Mouse (Mus musculus): ENCODE results near the gene Ntn1.

The Ntn1 gene

DNA sequence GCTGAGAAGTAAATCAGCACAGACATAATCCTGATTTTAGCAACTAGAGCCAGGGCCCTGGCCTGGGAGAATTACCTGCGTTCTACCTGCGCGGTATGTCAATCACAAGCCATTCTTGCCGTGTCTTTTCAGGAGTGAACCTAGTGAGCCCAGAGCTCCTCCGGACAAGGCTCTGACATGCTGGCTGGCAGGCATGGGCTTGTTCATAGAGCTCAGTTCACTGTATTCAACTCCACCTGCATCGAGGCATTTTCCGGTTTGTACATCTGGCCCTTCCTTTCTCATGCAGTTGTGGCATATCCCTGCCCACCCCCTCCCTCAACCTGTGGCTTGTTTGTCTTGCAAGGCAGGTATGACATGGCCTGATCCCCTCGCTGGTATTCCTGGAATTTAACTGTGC lies 5.0 kb upstream of the Ntn1 start:
- no peak for DNase-seq

DNA sequence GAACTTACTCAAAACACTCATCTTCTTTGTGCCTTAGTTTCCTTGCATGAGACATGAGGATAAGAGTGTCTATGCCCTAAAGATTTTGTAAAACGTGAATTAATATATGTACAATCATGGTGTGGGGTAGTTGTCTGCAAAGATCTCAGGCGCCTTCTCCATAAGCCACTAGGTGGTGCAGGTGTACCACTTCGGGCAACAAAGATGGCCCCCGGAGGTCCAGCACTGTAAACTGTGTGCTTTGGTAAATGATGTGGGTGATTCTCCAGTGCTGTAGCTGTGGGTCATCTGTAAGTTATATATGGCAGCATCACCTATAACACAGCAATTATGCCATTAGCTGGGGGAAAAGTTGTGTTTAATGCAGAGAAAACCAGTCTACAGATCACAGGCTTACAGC lies 3.6 kb upstream of the Ntn1 start:
- DNase-seq: no peak

DNA sequence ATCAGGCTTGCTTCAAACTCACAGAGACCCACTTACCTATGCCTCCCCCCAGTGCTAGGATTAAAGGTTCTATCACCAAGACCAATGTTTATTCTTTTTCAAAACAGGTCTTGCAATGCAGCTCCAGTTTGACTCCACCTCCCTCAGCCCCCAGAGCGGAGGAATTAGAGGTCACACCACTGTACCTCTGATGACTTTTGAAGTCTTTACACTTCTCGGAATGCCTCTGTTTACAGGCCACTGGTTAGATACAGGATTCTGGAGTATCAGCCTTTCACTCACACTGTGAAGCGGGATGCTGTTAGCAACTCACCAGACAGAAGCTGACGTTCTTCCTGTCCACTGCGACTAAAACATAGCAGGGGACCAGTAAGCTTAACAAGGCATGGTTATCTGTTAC lies 805 bp upstream of the Ntn1 start:
- no peak for DNase-seq

DNA sequence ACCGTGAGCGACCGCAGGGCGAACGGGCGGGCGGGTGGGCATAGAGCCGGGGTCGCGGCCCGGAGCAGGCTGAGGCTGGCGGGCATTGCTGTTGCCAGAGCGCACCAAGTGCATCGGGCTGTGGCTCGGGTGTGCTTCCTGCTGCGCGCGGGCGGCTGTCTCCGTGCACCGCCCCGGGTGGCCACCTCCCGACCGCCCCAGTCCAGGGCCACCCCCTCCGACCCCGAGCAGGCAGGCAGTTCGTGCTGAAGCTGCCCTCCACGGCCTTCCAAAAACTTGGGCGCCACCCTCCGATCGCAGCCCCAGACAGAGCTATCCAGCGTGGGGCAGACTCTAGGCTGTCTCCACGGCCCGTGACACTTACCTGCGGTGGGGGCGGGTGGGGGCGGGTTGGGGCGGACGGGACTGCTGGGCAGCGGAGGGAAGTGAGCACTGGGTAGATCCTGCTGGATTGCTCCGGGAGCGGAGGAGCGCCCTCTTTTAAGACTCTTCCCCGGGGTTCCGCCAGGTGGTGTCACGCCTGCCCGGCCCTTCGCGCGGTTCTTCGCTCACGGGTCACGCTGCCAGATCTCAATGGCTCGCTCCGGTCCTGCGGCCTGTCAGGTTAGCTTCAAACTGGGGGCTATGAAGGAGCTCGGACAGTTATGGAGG lies 477 bp downstream of the Ntn1 start:
- peak; percentile 63 to 78 for DNase-seq

DNA sequence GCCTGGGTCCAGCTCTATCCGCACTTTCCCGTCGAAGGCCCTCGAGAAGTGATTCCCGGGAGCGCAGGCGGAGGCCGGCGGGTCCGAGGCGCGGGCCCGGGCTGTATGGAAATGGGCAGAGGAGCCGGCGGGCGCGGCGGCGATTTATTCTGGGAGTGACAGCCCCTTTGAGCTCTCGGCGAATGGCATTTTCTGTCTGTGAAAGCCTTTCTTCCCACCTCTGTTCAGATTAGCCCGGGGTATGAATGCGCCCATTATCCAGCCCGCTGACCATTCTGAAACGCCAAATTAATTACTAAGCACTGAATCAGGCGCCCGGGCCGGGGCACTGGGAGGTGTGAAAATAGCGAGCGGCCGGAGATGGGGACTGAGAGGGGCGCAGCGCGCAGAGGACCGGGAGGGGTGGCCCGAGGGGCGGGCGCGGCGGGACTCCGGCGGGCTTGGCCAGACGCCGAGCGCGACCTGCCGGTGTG lies 1.0 kb downstream of the Ntn1 start:
- no peak for DNase-seq

DNA sequence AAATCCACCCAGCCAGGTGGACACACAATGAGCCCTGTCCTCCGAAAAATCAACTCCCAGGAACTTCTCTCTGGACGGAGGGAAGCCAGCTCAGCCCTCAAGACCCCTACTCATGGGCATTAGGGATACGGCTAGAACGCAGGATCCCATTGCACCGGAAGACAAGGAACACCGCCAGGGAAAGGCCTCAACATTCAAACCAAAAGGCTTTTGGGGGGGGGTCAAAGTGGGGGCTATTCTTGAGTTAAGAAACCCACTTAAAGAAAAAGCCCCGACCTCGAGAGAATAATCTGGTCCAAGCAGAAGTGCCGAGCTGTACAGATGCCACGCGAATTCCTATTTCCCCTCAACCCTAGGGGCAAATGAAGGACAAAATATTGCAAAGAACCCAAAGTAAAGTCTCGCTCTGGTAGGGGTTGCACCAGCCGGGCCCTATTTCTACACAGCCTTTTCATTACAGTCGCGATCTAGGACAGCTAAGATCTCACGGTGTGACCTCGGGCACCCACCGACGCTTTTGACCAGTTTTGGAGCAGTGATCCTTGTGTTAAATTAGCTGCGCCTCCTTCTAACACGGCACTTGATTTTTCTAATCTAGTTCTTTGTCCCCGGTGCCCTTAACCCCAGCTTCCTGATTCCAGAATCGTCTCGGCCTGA lies 1.6 kb downstream of the Ntn1 start:
- no peak for DNase-seq

DNA sequence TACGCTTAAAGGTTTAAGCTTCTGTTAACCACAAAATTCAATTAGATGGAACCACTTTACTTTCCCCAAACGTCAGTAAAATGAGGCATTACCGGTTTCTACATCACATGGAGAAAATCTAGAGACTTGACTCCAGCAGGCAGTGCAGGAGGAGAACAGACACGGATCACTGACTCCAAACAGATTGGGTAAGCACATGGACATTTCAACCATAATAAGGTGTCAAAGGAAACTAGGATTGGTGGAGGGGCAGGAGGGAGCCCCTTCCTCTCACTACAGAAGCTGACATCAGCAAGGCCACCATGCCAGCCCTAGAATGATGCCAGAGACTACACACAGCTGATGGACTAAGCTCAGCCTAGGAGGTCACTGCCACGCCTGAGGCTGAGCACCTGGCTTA lies 5.1 kb downstream of the Ntn1 start:
- DNase-seq: peak in 1 of 2 experiments; percentile 44

DNA sequence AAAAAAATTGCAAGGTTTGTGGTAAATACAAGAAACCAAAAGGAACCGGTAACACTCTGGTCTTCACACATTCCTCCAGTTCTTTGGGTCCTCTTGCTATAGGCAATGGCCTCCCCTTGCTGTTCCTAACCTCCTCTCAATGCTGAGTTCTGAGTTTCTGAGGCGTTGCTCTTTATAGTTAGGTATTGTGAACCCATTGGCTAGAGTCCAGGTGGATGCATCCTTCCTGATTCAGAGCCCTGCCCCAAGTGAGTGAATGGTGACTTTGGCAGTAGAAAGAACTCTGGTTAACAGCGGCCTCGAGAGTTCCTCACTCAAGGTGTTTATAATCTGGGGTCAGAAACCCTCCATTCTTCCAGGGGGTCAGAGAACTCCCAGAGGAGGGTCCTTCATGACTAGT lies 5.9 kb downstream of the Ntn1 start:
- no peak for DNase-seq

DNA sequence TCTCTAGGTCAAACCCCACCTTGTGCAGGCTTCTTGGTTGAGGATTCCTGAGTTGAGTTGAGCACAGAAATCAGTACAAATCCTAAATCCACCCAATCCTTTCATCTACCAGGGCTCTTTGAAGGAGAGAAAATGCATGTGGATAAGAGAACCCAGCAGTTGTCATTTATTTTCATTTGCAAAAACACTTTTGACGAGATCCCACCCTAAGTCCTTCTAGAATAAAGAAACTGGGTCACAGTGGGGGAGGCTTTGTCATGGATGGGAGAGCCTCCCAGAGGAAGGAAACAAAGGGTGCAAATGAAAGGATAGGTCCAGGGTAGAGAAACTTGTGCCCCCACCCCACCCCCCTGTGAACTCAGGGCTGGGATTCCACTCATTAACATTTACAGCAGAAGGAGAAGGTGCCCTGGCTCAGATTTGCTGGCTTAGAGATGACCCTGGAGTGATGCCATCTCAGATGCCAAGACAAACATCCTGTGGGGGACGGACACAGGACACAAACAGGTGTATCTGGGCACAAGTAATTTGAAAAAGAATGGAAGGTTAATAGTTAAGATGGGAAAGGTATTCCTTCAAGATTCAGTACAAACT lies 6.6 kb downstream of the Ntn1 start:
- peak; percentile 72 to 82 for DNase-seq

DNA sequence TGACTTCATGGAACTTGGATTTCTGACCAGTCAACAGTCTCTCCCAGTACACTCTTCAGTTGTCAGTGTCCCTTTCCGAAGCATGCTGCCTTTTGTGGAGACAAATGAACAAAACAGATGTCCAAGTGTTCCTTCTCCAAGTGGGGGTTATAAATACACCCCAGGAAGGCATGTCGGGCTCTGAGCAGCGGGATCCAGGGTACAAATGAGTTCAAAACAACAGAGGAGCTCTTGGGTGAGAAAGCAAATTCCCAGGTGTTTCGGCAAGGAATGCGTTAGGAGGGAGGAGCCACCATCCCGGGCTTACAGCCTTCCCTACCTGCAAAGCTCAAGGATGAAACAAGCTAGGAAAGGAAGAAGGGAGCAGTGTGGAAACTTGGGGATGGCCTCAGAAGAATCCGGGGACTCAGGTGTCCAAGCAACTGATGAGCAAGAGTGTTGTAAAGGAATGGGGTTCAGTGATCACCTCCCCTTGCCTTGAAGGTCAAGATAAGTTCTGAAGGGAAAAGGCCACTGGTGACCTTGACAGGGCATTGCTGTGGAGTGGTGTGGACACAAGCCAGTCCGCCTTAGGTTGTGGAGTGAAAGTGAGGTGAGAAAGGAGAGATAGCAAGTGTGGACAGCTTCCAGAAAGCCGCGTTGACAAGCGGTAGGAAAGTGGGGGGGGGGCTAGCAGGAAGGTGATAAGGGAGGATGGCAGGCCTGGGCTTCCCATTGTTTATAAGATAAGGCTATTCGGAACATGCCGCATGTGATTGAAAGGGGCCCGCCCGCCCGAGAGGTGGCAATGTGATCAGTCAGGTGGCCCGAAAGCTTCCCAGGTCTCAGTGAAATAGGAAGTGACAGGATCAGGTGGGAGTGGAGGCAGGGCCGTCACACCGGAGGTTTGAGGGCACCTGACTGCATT lies 10.0 kb downstream of the Ntn1 start:
- no peak for DNase-seq

DNA sequence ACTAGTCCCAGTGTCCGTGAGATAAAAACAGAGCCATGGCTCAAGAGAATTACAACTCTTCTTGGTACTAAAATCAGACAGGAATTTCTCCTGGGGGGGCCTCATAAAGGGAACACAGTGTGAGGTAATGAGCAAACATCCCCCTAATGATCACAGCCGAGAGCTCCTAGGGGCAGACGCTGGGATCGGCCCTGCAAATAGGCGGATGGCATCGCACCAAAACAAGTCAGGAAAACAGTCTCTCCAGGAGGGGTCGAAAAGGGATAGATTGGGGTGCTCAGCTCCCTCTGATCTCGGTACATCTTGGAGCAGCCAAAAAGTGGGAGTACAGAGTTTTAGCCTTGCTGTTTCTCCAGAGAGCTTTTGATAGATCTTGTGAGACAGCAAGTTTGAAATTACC lies 11.0 kb downstream of the Ntn1 start:
- DNase-seq: no peak

DNA sequence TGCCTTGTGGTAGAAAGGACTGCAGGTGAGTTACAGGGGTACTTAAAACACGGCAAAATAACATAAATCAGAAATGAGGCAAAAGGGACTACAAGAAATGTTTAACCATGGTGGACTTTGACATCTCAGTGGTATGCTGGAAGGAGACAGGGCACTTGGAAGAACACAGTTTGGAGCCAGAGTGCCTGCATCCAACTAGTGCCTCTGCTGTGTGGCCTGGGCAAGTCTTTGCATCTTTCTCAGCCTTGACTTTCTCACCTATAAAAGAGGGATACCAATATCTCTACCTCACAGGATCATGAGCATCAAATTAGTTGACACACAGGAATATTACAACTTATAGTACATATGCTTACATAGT lies 12.0 kb downstream of the Ntn1 start:
- peak; percentile 65 to 81 for DNase-seq

DNA sequence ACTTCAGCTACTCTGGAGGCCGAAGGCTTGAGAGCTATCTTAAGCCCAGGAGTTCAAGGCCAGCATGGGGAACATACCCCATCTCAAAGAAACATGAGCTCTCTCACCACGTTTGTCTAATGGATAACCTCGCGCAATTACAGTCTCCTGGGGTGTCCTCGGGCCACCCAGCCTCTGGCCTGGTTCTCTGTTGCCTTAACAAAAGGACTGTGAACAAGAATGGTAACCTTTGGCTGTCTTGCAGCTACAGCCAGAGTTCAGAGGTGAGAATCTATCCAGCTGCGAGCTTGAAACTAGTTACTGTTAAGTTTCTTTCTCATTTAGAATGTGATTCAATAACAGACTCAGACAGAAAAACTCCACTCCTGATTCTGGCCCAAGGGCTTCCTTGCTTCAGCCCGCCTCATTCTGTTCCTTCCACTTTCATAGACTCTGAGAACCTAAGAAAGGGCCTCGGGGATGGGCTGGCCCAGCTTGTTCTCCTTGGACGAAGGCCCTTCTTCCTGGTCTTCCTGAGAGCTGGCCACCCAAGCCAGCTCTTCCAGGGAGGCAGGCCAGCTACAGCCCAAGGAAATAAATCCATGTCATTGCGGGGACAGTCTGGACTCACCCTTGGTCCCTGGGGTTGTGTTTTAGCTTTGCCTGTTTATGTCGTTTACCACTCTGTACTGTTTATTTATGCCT lies 12.5 kb downstream of the Ntn1 start:
- peak; percentile 78 to 87 for DNase-seq

DNA sequence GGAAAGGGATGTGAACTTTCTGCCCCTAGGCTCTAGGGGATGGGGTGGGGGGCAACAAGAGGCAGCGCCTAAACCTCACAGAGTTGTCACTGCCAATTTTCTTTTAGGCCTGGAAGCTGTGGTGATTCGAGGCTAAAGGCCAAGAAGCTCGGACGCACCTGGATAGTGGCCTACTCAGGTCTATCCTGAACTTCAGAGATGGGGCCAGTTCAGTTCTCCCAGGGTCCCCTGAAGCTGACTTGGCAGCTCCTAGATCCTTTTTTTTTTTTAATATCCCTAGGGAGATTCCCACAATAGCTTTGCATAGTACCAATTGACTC lies 13.2 kb downstream of the Ntn1 start:
- DNase-seq: no peak

DNA sequence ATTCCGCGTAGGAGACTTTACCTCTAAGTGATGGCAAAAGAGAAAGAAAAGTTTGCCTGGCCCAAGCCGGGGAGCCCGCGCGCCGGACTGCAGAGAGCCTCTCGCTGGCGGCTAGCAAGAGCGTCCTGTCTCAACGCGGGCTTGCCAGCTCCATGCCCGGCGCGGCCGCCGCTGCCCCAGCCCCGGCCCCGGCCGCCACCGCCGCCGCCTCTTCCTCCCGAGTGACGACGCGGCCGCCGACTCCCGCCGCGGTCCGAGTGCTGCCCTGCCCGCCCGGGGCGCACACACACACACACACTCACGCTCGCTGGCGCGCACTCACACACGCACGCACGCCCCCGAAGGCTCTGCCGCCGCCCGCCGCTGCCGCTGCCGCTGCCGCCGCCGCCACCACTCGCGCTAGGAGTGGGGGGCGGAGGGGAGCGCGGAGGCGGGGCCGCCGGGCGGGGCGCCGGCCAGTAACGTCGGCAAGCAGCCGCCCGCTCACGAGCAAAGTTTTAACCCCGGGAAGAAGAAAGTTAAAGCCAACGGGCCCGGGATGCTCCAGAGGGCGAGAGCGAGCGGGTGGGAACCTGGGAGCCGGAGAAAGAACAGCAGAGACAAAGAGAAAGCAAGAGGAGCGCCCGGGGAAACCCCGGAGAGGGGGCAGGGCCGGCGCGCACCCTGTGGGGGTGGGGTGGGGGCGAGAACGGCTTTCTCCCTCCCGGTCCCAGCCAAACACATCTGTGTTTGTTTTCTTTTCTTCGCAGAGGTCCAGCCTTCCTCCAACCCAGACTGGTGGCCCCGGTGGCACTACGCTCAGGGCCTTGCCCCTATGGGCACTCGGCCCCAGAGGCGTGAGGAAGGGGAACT lies 13.8 kb downstream of the Ntn1 start:
- peak; percentile 75 to 83 for DNase-seq

DNA sequence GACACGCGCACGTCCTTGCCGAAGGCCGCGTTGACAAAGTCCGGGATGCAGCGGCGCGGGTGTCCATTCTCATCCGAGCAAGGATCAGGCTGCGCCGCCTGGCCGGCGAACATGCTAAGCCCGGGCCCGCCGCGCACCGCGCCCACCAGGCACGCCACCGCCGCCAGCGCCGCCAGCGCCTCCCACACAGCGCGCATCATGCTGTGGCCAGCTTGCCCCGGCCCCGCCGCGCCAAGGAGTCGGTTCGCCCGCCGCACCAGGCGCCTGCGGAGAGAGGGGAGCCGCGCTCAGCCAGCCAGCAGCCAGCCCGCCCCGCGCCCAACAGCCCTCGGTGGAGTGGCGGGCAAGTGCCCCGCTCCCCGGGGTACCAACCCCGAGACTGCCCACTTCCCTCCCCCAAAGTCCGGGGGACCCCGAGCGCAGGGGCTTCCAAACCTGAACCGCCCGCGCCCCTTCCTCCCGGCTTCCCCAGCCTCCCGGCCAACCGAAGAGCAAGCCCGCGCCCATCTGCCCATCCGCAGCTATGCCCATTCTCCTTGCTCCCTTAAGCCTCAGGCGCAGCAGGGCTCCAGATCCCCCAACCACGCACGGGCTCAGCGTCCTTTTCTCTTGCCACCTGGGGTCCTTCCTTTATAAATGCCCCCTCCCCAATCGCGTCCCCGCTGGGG lies 14.6 kb downstream of the Ntn1 start:
- DNase-seq: no peak

DNA sequence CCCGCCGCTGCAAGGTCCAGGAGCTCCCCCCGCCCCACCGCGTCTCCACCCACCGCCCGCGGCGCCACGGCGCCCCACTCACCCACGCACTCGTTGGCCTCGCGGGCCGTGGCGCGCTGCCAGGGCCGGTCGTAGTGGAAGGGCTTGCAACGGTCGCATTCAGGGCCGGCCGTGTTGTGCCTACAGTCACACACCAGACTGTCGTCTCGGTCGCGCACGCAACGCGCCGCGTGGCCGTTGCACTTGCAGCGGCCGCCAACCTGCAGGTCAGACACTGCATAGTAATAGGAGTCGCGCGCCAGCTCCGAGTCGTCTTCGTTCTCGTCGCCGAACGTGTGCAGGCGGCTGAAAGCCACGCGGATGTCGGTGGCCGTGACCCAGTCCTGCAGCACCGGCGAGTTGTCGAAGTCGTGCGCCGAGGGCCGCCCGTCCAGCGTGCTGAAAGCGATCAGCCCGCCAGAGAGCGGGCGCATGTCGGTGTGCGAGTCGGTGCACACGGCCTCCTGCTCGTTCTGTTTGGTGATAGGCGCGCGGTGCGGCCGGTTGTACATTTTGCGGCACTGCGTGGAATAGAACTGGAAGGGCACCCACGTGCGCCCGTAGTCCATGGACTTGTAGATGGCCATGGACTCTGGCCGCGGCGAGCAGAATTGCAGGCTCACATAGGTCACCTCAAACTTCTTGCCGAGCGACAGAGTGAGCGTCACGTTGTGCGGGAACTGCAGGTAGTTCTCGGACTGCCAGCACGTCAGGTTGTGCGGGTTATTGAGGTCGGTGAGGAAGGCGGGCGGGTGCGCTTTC lies 15.4 kb downstream of the Ntn1 start:
- DNase-seq: no peak

DNA sequence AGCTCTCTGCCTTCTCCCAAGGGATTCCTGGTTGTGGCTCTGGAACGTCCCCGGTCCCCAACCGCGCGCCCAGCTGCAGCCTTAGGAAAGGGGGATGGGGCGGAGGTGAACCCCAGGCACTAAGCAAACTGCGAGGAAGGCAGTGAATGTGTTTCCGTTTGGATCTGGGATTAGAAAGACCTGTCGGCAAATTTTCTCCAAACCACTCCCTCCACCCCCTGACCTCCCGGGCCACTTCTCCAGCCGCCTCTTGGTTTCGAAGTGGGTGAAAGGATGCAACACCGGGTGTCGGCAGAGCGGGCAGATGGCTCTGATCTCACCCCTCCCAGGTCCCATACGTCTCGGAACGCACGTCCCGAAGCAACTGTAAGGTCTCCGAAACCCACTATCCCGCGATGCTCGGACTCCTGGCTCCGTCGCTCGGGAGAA lies 16.0 kb downstream of the Ntn1 start:
- no peak for DNase-seq

DNA sequence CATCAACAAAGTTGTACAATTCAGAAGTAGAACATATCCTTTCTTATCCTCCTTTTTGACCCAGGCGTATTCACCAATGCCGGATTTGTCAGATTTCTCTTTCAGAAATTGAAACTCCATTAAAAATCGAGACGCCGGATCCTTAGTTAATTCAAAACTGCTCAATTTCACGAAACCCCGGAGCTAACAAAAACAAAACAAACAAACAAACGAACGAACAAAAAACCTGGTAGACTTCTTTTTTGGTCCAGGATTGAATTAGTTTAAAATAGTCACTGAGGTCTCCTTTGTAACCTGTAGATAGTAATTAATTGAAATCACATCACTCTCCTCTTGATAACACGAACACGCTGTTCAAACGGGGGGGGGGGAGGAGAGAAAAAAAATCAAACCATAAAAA lies 16.5 kb downstream of the Ntn1 start:
- DNase-seq: no peak

DNA sequence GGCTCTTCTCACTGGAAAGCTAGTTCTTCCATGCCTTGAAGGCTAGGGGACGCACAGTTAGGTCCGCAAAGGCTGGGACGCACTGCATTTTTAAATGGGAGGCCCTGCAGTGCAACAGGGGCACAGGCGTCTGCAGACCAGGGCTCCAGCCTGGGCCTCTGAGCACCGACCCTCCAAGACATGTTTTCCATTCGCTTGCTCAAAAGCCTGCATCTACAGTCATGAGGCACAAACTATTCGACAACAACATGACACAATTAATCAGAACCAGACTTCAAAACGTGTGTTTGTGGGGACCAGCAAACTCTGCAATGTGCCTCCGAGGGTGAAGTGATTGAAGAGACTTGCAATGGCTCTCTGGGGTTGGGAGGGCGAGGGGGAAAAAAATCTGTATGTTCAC lies 17.1 kb downstream of the Ntn1 start:
- no peak for DNase-seq

DNA sequence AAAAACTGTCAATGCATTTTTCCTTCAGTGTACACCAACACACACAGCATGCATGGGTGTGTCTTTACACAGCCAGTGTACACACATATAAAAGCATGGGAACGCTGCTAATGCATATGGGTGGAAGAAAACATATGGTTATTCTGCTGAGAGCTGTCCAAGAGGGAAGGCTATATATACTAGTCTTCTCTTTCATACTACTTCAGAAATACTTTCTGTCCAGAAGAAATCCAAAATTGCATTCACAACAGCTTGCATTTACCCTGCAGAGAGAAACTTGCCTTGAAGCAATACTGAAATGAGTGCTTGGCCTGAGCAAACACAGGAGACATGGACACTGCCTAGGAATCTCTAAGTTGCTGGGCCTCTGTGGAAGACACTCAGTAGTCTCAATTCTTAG lies 18.8 kb downstream of the Ntn1 start:
- DNase-seq: no peak

Measured in kidney, adult 8-10 months (tissue).